Mouse (Mus musculus): Measurements from ENCODE around the gene Bud31. TPM values are rescaled to one million over a fixed set of nuclear protein-coding genes. Genes with fewer than 3 reads are reported as not detected.
"Not testable (repeated sequence)": the region's sequence is repeated elsewhere in the genome, so short reads cannot be mapped to it uniquely, and the experiment has no call there.

The Bud31 gene
- polyA plus RNA-seq (2012; rRNA removed), result 80.5 and 98.6 TPM in 2 replicates

DNA sequence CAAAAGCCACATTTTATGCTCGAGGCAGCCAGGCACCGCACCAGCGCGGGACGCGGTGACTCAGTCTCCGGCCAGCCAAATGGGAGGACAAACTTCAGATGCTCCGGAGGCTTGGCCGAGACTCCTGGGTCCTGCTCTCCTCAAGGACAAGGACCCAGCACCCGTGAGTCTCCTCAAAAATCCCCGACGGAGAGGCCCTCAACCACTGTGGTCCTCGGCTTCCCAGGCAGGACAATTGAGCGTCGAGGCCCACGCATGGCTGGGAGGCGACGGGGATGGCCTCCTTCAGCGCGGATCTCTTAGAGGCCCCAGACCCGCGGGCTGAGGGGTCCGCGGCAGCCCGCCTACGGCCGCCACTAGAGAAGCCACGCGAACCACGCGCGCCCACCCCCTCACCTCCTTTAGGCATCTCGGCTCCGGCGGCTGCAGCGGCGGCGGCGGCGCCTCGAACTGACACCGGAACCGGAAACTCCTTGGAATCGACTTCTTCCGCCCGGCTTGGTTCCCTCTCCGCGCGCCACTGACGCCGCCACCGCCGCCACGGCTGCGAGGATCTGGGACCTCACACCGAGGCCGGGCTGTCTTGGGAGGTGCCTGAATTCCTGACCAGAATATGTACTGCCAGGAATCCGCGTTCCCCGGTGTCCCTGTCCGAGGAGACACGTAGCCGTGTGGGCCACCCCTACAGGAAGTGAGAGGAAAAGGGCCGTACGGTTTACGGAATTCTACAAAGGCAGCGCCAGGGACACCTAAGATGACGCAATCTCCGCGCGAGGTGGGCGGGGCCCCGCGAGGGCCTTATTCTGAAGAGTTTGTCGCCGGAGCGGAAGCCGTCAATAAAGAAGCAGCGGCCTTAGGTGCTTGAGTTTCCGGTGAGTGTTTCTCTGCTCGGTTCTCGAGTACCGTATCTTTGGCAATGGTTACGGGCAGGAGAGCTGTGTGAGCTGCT lies at the start of gene Bud31, which contains the start of gene Pdap1:
TSS of gene Bud31 (plus strand) at position 792 of the 949 bp plus-strand sequence.
TSS of gene Pdap1 (minus strand) at position 668 of the 949 bp plus-strand sequence.
- DNase-seq (ENCODE audit: low spot score), result peak; percentile 96

DNA sequence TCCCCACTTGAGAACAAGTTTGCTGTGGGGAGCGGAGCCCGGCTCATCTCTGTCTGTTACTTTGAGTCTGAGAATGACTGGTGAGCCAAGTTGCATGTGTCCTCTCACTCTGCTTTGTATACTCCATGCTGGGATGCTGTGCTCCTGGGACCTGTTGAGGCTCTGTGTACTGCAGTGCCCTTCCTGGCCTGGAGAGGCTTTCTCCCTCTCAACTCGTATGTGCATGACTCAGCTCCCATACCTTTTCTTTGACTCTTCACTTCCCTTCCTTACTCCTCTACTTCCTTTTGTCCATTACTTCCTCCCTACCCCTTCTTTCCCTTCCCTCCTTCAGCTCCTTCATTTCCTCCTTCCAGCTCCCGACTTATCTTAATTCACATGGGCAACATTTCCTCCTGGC lies 44.0 kb upstream of the Bud31 start:
- no peak for DNase-seq (ENCODE audit: low spot score)

DNA sequence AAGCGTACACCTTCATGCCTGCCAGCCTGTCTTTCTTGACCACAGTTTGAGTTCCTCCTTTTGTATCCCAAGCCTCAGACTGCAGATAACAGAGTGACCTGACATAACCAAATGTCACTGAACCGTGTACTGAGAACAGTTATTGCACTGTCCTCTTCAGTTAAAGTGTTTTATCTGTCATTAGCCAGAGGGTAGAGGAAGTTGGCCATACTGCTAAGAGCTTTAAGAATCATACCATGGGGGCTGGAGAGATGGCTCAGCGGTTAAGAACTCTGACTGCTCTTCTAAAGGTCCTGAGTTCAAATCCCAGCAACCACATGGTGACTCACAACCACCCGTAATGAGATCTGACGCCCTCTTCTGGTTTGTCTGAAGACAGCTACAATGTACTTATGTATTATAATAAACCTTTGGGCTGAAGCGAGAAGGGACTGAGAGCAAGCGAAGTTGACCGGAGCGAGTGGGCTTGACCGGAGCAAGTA lies 41.8 kb upstream of the Bud31 start:
- no peak for DNase-seq (ENCODE audit: low spot score)

DNA sequence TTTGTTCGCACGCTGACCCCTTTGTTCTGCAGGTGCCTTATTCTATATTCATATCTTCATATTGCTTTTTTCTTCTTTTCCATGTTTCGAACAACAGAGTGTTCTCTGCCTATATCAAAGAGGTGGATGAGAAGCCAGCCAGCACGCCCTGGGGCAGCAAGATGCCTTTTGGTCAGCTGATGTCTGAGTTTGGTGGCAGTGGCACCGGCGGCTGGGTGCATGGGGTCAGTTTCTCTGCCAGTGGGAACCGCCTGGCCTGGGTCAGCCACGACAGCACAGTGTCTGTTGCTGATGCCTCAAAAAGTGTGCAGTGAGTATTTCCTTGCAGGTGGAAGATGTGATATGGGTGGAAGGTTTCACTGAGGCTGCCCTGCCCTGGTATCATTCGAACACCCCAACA lies 39.2 kb upstream of the Bud31 start:
- no peak for DNase-seq (ENCODE audit: low spot score)

DNA sequence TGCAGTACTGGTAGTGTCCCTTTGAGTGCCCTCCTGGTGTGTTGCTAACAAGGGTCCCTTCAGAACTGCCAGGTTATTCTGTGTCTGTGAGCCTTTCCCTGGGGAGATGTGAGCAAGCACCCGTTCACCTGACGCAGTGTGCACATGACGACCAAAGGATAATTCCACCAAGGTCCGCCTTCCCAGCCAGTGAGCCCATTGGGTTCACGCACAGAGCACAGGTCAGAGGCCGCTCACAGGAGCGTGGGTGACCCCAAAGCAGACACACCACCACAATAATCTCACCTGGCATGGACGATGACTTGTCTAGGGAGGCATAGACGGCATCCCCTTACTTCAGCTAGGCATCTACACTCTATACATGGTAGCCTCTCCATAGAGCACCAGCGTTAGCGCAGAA lies 38.7 kb upstream of the Bud31 start:
- DNase-seq (ENCODE audit: low spot score), result not testable (repeated sequence)

DNA sequence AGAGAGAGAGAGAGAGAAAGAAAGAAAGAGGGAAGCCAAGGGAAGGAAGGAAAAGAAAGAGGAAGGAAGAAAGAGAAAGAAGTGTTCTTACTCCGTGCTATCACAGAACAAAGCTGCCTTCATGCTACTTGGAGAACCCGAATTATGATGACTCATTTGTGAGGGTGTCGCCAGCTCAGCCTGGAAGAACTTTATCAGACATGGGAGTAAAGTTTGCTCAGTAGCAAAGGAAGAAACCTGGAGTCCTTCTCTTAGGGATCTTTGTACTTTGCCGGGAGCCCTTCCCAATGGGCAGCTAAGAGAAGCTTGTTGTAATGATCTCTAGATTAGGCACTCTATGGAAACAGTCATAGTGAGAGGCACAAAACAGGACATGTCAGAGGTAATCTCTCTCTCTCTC lies 37.5 kb upstream of the Bud31 start:
- no peak for DNase-seq (ENCODE audit: low spot score)

DNA sequence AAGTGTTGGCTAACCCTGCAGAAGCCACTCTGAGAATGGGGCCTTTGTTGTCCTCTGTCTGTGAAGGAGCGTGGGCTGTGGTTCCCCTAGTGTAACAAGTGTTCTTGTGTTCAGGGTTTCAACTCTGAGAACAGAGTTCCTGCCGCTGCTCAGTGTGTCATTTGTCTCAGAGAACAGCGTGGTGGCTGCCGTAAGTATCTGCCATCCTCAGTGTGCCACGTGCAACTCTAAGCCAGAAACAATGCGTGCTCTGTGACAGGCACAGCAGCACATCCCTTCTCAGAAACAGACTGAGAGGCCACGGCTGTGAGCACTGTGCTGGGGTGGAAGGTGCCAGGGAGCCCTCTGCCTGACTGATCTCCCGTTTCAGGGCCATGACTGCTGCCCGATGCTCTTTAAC lies 35.8 kb upstream of the Bud31 start:
- DNase-seq (ENCODE audit: low spot score), result no peak

DNA sequence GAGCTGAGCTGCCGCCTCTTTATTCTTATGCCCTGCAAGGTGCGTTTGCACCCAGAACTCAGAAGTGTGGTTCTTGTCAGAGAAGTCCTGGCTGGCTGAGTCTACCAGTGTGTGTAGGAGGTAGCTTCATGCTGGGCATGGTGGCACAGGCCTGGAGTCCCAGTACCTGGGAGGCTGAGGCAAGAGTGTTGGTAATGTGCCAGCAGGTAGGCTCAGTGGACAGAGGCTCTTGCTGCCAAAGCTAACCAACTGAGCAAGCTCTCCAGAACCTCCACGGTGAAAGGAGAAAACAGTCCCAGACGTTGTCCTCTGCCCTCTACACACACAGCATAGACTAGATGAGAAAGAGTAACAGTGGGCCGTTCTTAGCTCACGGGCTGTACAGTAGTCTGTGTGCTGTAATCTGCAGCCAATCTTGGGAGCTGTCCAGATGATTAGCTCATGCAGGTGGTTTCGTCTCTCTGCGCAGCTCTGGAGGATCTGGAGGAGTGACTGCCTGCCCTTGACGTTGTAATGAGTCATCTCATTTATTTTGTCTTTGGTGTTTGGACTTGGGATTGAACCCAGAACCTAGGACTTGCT lies 34.4 kb upstream of the Bud31 start:
- no peak for DNase-seq (ENCODE audit: low spot score)

DNA sequence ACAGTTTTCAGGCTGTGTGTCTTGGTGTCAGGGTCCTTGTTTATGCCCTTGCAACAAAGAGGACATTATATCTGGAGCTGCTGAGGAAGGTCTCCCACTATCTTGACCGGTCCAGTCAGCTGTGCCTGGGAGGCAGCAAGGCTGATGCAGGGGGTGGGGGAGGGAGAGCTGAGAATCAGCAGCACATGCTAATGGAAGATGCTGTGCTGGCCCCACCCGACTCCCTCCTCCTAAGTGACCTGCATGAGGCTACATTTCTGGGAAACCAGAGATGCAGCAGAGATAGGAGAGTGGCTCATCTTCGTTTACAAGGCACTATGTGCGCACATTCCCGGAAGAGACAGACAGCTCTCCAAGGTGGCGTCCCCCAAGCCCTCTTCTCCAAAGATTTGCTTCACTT lies 29.8 kb upstream of the Bud31 start:
- no peak for DNase-seq (ENCODE audit: low spot score)

DNA sequence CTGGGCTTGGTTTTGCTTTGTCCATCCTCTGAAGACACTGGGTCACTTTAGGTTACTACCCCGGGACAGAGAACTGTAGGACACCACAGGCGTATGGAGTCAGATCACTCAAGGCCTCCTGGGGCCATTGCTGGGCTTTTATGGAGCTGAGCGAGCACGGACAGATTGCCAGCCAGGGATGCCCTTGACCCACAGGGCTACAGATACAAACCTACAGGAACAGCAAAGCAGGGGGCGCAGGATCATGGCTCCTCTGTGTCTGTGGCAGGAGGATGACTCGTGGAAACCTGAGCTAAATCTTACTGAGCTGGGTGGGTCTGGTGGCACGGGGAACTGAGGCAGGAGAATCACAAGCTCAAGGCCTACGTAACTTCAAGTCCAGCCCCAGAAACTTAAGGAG lies 27.6 kb upstream of the Bud31 start:
- DNase-seq (ENCODE audit: low spot score), result no peak

DNA sequence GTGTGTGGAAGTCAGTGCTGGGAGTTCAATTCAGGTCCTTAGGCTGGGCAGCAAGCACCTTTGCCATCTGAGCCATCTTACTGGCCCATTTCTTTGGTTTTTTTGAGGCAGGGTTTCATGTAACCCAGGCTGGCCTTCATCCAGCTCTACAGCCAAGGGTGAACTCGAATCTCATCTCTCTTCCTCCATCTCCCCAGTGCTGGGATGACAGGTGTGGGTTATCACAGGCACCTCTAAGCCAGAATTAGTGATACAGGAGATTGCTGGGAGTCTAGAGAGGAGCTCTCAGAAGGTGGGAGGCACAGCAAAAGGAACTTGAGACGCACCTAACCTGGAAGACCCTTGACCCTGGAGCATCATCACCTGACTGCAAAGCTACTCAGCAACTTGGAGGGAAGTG lies 26.7 kb upstream of the Bud31 start:
- no peak for DNase-seq (ENCODE audit: low spot score)

DNA sequence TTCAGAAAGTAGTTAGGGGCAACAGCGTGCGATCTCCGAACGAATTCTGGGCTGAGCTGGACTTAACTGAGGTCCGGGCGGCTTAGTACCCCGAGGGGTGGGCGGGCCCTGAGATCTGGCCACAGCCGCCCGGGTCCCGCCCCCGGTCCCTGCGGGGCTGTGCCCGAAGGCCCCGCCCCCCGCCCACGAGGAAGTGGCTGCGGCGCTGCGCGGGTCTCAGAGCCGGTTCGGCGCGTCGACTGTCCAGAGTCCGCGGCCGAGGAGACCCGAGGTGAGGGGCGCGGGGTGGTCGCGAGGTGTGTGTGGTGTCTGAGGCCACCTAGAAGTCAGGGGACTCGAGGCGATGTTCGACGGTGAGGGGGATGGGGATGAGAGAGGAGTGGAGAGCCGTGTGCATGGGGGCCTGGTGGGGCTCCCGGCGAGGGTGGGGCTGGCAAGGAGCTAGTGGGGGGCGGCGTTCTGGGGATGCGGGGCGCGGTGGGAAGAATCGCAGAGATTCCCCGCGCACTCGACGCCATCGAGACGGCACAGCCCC lies 26.0 kb upstream of the Bud31 start, which contains the start of gene Arpc1b:
TSS of gene Arpc1b (plus strand) at position 145 of the 535 bp plus-strand sequence.
- peak; percentile 68 for DNase-seq (ENCODE audit: low spot score)

DNA sequence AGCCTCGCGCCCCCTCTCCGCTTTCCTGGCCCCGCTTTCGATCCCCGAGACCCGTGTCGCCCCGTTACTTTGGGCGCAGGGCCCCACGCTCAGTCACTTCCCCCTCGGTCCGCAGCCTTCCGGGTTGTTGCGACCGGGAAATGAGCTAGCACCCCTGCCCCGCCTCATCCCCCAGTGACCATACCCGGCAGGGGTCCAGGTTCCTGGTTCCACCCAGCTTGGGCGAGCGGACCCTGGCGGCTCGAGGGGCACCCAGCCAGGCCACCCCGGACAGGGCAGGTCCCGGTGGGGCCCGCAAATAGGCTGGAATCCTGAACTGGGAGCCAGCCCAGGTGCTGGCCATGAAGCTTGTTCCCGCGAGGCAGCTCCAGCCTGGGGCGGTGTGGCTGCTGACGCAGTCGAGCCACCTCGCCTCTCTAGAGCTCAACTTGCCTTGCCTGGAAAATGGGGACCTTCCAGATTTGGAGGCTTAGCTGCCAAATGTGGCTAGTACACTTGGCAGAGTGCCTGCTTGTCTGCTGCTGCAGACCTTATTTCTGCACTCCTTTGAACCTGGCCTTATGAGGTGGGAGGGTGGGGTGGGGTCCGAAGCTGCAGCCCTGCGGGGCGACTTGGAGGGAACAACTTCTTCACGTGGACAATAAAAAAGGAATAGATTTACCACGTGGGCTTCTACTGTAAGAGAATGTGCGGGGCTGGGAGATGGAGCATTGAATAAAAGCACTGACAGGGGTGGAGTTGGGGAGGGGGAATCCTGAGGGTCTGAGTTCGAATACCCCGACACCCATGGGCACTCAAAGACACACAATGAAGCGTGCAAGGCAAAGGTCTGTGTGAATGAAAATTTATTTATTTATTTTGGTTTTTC lies 25.3 kb upstream of the Bud31 start:
- peak; percentile 69 for DNase-seq (ENCODE audit: low spot score)

DNA sequence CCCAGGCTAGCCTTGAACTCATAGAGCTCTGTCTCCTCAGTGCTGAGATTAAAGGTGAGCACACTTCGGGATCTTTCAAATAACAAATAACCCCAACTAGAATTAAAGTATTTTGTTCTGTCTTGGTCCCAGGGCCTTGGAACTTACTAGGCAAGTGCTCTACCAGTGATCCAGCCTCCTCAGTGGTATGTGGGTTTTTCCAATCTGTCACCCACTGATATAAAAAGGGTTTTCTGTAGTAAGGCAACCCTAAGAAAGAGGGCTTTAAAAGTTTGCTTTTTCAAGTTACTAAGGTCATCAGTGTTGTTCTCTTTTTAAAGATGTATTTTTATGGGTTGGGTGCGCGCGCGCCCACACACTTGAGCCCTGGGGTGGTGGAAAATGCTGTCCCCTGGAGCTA lies 24.4 kb upstream of the Bud31 start:
- DNase-seq (ENCODE audit: low spot score), result no peak

DNA sequence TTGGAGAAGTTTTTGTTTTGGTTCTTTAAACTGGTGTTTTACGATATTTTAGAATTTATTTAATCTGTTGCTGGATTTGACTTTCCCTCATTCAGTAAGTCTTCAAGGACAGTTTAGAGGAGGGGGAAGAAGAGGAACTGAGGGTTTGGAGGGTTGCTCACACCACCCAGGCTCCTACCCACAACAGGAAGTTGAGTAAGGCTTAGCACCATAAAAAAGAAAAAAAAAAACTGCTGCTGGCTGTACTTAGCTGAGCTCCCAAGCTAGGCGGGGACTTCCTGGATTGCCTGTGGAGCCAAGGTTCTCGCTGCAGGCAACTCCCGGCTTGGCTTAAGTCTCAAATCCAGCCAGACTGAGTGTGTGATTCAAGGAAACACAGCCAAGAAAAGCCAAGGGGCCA lies 23.8 kb upstream of the Bud31 start:
- DNase-seq (ENCODE audit: low spot score), result no peak

DNA sequence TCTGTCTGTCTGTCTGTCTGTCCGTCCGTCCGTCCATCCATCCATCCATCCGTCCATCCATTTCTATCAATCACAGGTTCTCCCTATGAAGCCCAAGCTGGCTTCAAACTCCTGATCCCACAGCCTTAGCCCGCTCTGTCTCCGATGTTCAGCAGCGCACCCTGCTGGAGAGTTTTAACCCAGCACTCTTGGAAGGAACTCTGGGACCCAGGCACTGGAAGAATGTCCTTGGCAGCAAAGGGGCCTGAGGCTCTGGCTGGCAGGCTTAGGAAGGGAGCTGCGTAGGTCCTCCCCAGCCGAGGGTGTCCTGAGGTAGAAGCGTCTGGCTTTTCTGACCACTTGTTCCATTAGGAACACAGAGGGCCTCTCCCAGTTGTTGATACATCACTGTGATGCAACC lies 23.2 kb upstream of the Bud31 start:
- DNase-seq (ENCODE audit: low spot score), result no peak

DNA sequence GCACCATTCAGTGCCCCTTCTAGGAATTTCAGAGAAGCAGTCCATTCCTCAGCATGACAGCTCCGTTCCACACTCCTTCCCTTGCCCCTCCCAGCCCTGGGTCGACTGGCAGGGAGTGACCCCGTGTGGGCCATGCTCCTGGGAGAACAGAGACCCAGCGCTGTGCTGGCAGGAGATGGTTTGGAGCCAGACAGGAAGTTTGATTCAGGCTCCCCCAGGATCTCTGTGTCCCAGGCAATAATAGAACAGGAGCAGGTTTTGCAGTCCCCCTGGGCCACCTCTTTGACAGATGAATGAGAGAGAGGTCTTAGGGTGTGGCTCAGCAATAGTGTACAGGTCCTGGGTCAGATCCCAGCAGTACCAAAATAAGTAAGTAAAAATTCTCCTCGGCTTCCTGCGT lies 22.2 kb upstream of the Bud31 start:
- DNase-seq (ENCODE audit: low spot score), result no peak

DNA sequence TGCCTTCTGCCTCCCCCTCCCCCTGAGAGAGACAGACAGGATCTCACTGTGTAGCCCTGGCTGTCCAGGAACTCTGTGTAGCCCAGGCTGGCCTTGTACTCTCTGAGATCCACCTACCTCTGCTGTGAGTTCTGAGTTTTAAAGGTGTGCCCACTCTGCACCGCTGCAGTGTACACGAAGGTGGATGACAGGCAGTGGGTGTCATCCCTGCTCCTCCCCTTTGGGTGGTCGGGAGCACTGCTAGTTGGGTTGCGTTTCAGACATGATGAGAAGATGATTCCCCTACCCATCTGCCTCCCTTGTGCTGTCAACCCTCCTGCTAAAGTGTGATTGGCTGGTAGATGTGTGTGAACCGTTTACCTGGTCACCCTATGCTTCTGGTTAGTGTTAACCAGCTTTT lies 21.7 kb upstream of the Bud31 start:
- no peak for DNase-seq (ENCODE audit: low spot score)

DNA sequence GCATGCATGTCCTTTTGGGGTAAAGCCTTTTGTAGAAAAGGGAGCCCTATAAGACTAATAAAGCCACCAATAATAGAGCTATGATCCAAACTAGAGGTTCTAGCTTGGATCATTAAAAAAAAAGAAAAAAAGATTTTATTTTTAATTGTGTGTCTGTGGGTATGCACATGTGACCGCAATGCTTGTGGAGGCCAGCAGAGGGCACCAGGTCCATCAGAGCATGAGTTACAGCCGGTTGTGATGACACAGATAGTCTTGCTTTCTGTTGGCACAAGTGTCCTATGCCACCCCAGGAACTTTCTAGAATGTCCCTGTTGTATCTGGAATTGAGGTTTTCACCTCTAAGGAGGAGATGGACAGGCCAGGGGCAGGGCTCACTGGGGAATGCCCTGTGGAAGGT lies 20.8 kb upstream of the Bud31 start:
- no peak for DNase-seq (ENCODE audit: low spot score)

DNA sequence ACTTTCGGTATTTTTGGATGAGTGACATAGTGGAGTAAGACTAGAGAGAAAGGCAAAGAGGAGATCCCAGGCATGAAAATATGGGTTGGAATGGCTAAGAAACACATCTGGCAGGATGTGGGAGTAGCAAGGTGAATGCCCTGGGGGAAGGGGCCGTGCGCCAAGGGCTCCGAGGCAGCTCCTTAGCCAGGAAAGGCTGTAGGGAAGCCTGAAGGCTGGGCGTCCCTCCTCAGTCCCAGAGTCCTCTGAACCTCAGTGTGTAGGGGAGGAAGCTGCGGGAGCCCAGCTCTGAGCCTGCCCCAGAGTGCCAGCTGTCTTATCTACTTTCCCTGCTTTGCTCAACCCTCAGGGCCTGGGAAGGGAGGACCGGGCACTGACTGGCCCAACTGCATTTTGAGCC lies 19.2 kb upstream of the Bud31 start:
- no peak for DNase-seq (ENCODE audit: low spot score)

DNA sequence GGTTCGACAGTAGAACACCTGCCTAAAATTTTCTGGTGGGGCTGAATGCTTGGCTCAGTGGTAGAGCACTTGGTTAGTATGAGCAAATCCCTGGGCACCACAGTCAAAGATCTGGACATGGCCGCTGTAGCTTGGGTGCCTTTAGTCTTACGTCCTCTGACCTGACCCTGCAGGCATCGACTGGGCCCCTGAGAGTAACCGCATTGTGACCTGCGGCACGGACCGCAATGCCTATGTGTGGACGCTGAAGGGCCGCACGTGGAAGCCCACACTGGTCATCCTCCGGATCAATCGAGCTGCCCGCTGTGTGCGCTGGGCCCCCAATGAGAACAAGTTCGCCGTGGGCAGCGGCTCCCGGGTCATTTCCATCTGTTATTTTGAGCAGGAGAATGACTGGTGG lies 16.8 kb upstream of the Bud31 start:
- DNase-seq (ENCODE audit: low spot score), result no peak

DNA sequence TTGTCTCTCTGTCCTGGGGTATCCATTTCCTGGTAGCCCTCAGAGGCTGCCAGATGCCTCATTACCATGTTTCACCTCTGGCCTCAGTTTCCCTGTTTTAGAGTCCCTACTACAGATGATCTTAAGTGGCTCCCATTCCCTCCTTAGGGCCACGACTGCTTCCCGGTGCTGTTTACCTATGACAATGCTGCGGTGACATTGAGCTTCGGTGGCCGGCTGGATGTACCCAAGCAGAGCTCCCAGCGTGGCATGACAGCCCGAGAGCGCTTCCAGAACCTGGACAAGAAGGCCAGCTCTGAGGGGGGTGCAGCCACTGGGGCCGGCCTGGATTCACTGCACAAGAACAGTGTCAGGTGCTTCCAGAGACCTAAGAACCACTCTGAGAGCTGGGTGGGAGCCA lies 13.6 kb upstream of the Bud31 start:
- DNase-seq (ENCODE audit: low spot score), result no peak

All from urinary bladder, adult 2 months (tissue).